Mouse (Mus musculus) stomach, postnatal 0 days (tissue): ENCODE results near the gene Meis2.

Experiments
- CTCF ChIP-seq: IDR thresholded peaks from 2 replicates; pipeline ENCODE4 v1.5.1; 2016; ENCODE audit warnings: antibody characterized with exemption, low read depth, mild to moderate bottlenecking, moderate library complexity
- EP300 ChIP-seq: optimal IDR thresholded peaks from 2 replicates; pipeline ENCODE3; 2016; ENCODE audit warnings: antibody characterized with exemption

DNA sequence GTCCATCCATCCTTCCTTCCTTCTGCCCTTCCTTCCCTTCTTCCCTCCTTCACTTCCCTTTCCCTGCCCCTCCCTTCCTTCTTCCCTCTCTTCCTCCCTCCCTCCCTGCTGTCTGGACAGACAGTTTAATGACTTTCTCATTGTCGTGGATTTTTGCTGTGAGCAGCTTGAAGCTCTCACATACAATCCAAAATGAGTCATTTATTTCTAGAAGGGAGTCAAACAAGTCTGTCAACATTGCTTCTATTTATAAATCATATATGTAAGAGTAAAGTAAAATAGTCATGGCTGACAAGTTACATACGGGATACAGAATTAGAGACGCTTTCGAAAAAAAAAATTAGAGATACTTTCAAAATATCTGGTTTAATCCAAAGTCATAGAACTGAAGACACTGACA lies 43.7 kb downstream of the Meis2 start:
- no peak for TF ChIP-seq CTCF
- no peak for TF ChIP-seq EP300
